Mouse (Mus musculus) CH12.LX (cell line): ENCODE data around the gene Ethe1. TPM values are rescaled to one million over a fixed set of nuclear protein-coding genes. Genes with fewer than 3 reads are reported as not detected.

ENCODE experiments used
- DNase-seq: peaks from one replicate; pipeline ENCODE4 v3.0.0-alpha.2; 2013; ENCODE audit errors: extremely low read depth
- H3K27ac ChIP-seq: 2 replicates; pipeline ENCODE4 v1.5.1; 2012; ENCODE audit warnings: low read depth, mild to moderate bottlenecking, control low read depth, moderate library complexity; ENCODE audit not compliant: insufficient read depth
- H3K27me3 ChIP-seq: replicated peaks from 2 replicates; pipeline ENCODE3; 2012; ENCODE audit warnings: inconsistent platforms
- H3K36me3 ChIP-seq, 2 experiments: replicated peaks in 1 of 2; 2 replicates each; pipeline versions ENCODE3 to v1.6.1; 2012; ENCODE audit warnings: inconsistent platforms in 1 of 2, low read length in 1 of 2, mild to moderate bottlenecking in 1 of 2, mixed read lengths in 1 of 2, moderate library complexity in 1 of 2; ENCODE audit not compliant: control insufficient read depth in 1 of 2, insufficient read depth in 1 of 2
- H3K4me1 ChIP-seq, 2 experiments: 2 replicates each; pipeline ENCODE4 v1.6.1; 2012; ENCODE audit warnings: inconsistent platforms in 1 of 2, moderate library complexity in 1 of 2; ENCODE audit not compliant: insufficient read depth in 2 of 2, control insufficient read depth in 1 of 2
- H3K4me2 ChIP-seq: 2 replicates; pipeline ENCODE4 v1.6.1; 2012; ENCODE audit warnings: low read depth, mild to moderate bottlenecking, control low read depth; ENCODE audit not compliant: poor library complexity, insufficient read depth, severe bottlenecking
- H3K4me3 ChIP-seq, 3 experiments: fragments of 150-350 bp in 1 of 3; sonication (generic) in 1 of 3; replicated peaks in 1 of 3; 2 replicates each; pipeline versions ENCODE3 to v1.5.1; 2011 to 2012; ENCODE audit warnings: low read depth in 2 of 3, low read length in 2 of 3, mild to moderate bottlenecking in 2 of 3, moderate library complexity in 2 of 3, control low read depth in 1 of 3, improper control_type of control experiment in 1 of 3, inconsistent platforms in 1 of 3, mixed read lengths in 1 of 3; ENCODE audit not compliant: poor library complexity in 1 of 3
- H3K79me2 ChIP-seq: replicated peaks from 2 replicates; pipeline ENCODE4 v1.6.1; 2012; ENCODE audit warnings: mild to moderate bottlenecking, moderate library complexity; ENCODE audit not compliant: control insufficient read depth, poor library complexity, insufficient read depth, severe bottlenecking; ENCODE audit errors: extremely low read depth
- H3K9ac ChIP-seq: 2 replicates; pipeline ENCODE4 v1.6.1; 2012; ENCODE audit warnings: low read depth, mild to moderate bottlenecking, control low read depth, moderate library complexity; ENCODE audit not compliant: insufficient read depth
- H3K9me3 ChIP-seq: replicated peaks from 2 replicates; pipeline ENCODE3; 2012; ENCODE audit warnings: low read length, inconsistent platforms, mixed read lengths
- CHD1 ChIP-seq: IDR thresholded peaks from 2 replicates; pipeline ENCODE4 v1.6.1; 2012; ENCODE audit warnings: low read depth, low read length, improper control_type of control experiment, inconsistent platforms
- CTCF ChIP-seq, 2 experiments: IDR thresholded peaks in 1 of 2; conservative IDR thresholded peaks in 1 of 2; 2 replicates each; pipeline ENCODE4 v1.5.1; 2011 to 2012; ENCODE audit warnings: low read depth in 2 of 2, low read length in 2 of 2, improper control_type of control experiment in 1 of 2, inconsistent platforms in 1 of 2, mild to moderate bottlenecking in 1 of 2, moderate library complexity in 1 of 2
- ELF1 ChIP-seq: IDR thresholded peaks from 2 replicates; pipeline ENCODE4 v1.6.1; 2014; ENCODE audit warnings: low read depth, mild to moderate bottlenecking, inconsistent platforms, low read length, improper control_type of control experiment
- EP300 ChIP-seq: IDR thresholded peaks from 2 replicates; pipeline ENCODE4 v1.6.1; 2011; ENCODE audit warnings: low read length, improper control_type of control experiment
- ETS1 ChIP-seq: conservative IDR thresholded peaks from 2 replicates; pipeline ENCODE4 v1.6.1; 2012; ENCODE audit warnings: low read depth, mild to moderate bottlenecking, inconsistent platforms, low read length, improper control_type of control experiment, moderate library complexity
- GABPA ChIP-seq: IDR thresholded peaks from 2 replicates; pipeline ENCODE4 v1.6.1; 2012; ENCODE audit warnings: low read depth, low read length, improper control_type of control experiment, inconsistent platforms; ENCODE audit not compliant: insufficient replicate concordance
- KAT2A ChIP-seq: IDR thresholded peaks from 2 replicates; pipeline ENCODE4 v1.6.1; 2012; ENCODE audit warnings: low read length, improper control_type of control experiment, inconsistent platforms; ENCODE audit not compliant: insufficient replicate concordance
- MAFK ChIP-seq: IDR thresholded peaks from 2 replicates; pipeline ENCODE4 v1.6.1; 2011; ENCODE audit warnings: low read length, improper control_type of control experiment; ENCODE audit not compliant: insufficient replicate concordance
- MAX ChIP-seq: IDR thresholded peaks from 2 replicates; pipeline ENCODE4 v1.6.1; 2011; ENCODE audit warnings: low read length, improper control_type of control experiment
- MAZ ChIP-seq: IDR thresholded peaks from 2 replicates; pipeline ENCODE4 v1.6.1; 2012; ENCODE audit warnings: low read depth, mild to moderate bottlenecking, inconsistent platforms, low read length, improper control_type of control experiment, moderate library complexity
- MEF2A ChIP-seq: IDR thresholded peaks from 2 replicates; pipeline ENCODE4 v1.6.1; 2014; ENCODE audit warnings: low read depth, mild to moderate bottlenecking, inconsistent platforms, low read length, improper control_type of control experiment, borderline replicate concordance
- MXI1 ChIP-seq: IDR thresholded peaks from 2 replicates; pipeline ENCODE4 v1.6.1; 2011; ENCODE audit warnings: mild to moderate bottlenecking, low read depth, low read length, improper control_type of control experiment
- NRF1 ChIP-seq: IDR thresholded peaks from 2 replicates; pipeline ENCODE4 v1.6.1; 2014; ENCODE audit warnings: low read depth, mild to moderate bottlenecking, inconsistent platforms, low read length, improper control_type of control experiment, moderate library complexity
- PAX5 ChIP-seq: IDR thresholded peaks from 2 replicates; pipeline ENCODE4 v1.6.1; 2012; ENCODE audit warnings: low read length, inconsistent platforms, mixed read lengths
- POLR2A ChIP-seq: IDR thresholded peaks from 2 replicates; pipeline ENCODE4 v1.6.1; 2011; ENCODE audit warnings: low read depth, mild to moderate bottlenecking, improper control_type of control experiment, low read length
- RCOR1 ChIP-seq: conservative IDR thresholded peaks from 2 replicates; pipeline ENCODE4 v1.6.1; 2012; ENCODE audit warnings: low read depth, mild to moderate bottlenecking, inconsistent platforms, low read length, improper control_type of control experiment
- SIN3A ChIP-seq: IDR thresholded peaks from 2 replicates; pipeline ENCODE4 v1.6.1; 2012; ENCODE audit warnings: low read length, improper control_type of control experiment, inconsistent platforms
- SMC3 ChIP-seq: IDR thresholded peaks from 2 replicates; pipeline ENCODE4 v1.6.1; 2011; ENCODE audit warnings: low read depth, low read length, improper control_type of control experiment
- TCF12 ChIP-seq: IDR thresholded peaks from 2 replicates; pipeline ENCODE4 v1.6.1; 2014; ENCODE audit warnings: low read depth, mild to moderate bottlenecking, inconsistent platforms, low read length, improper control_type of control experiment
- UBTF ChIP-seq: IDR thresholded peaks from 2 replicates; pipeline ENCODE4 v1.6.1; 2012; ENCODE audit warnings: low read depth, mild to moderate bottlenecking, inconsistent platforms, low read length, improper control_type of control experiment, moderate library complexity
- USF1 ChIP-seq: IDR thresholded peaks from 2 replicates; pipeline ENCODE4 v1.6.1; 2014; ENCODE audit warnings: low read depth, mild to moderate bottlenecking, inconsistent platforms, low read length, improper control_type of control experiment
- USF2 ChIP-seq: conservative IDR thresholded peaks from 2 replicates; pipeline ENCODE4 v1.6.1; 2011; ENCODE audit warnings: low read depth, low read length, improper control_type of control experiment
- ZC3H11A ChIP-seq: IDR thresholded peaks from 2 replicates; pipeline ENCODE4 v1.6.1; 2012; ENCODE audit warnings: low read depth, mild to moderate bottlenecking, inconsistent platforms, low read length, improper control_type of control experiment
- ZKSCAN1 ChIP-seq: IDR thresholded peaks from 2 replicates; pipeline ENCODE4 v1.6.1; 2012; ENCODE audit warnings: low read depth, inconsistent platforms, low read length, improper control_type of control experiment, borderline replicate concordance
- ZMIZ1 ChIP-seq: IDR thresholded peaks from 2 replicates; pipeline ENCODE4 v1.6.1; 2012; ENCODE audit warnings: low read depth, mild to moderate bottlenecking, inconsistent platforms, low read length, improper control_type of control experiment
- dilution Hi-C: fragments of 300-500 bp; cut with MboI; formaldehyde crosslinking; loops from 2 replicates; pipeline ENCODE4 v1.14.3; 2020; ENCODE audit warnings: low sequenced_read_pairs; ENCODE audit not compliant: extremely low pct_unique_long_range_greater_than_20kb, extremely low pct_ligation_motif_present
- in situ Hi-C: fragments of 300-500 bp; cut with MboI; formaldehyde crosslinking; loops from 3 replicates; pipeline ENCODE4 v1.14.3; 2019; ENCODE audit warnings: low sequenced_read_pairs, low pct_ligation_motif_present, low pct_unique_long_range_greater_than_20kb, mixed read lengths
- polyA plus RNA-seq: library from polyadenylated mRNA; unstranded; fragments of >175 nt; gene quantifications from 2 replicates; pipeline ENCODE4 v1.2.1, GENCODE M21; 2012; ENCODE audit warnings: low read depth; ENCODE audit not compliant: insufficient read length
- total RNA-seq, 2 experiments: library from RNA; depleted of rRNA; stranded (reverse); fragments of 300-350 nt in 1 of 2; fragments of >200 nt in 1 of 2; gene quantifications; 2 replicates each; pipeline ENCODE4 v1.2.3; 2012 to 2014

The Ethe1 gene
- total and polyA plus RNA-seq, 3 experiments = 22.8 to 32.0 (median 24.1) TPM

GRCm38 (mm10) chr7:24610144-24610878 is 23.0 kb downstream of the Ethe1 start, which contains the start of gene Phldb3 (continued):
- TF ChIP-seq GABPA (no peak), ZMIZ1 (no peak), UBTF (0 out of 2 replicates have a peak, but pooled peaks have one; percentile 49), CTCF (conservative IDR thresholded peaks at IDR 0.05 in 1 of 2, IDR thresholded peaks at IDR 0.05 in 1 of 2; ENCODE audit: low read depth in 2 of 2, low read length in 2 of 2) (no peak), PAX5 (no peak), SIN3A (peak; percentile 54; the same call in 1 of the 2 replicates), USF2 (no peak), NRF1 (no peak)

- Histone ChIP-seq H3K4me1 (peaks cover 7 to 32% of the 10 kb centered on the region in 2 experiments), H3K4me2 (peak overlapping the region; percentile 98), H3K4me3 (peak overlapping the region; percentile 67 to 72 (median 71)), H3K9me3 (no peaks in the 10 kb centered on the region), H3K27me3 (no peaks in the 10 kb centered on the region), H3K27ac (no peak overlapping the region), H3K79me2 (no peaks in the 10 kb centered on the region), H3K9ac (peak overlapping the region; percentile 81), H3K36me3 (peaks cover 0 to 31% of the 10 kb centered on the region in 2 experiments)
- dilution Hi-C loops (no loop called here), in situ Hi-C loops (no loop called here)
- peak; percentile 86 for DNase-seq
- peak; percentile 48; the same call in 1 of the 2 replicates for TF ChIP-seq MAZ
- TF ChIP-seq USF2 = no peak
- no peak for TF ChIP-seq EP300
- TF ChIP-seq SIN3A = 0 out of 2 replicates have a peak, but pooled peaks have one; percentile 1
- no peak for TF ChIP-seq MAFK
- TF ChIP-seq RCOR1 = no peak
- no peak for TF ChIP-seq ELF1
- no peak for TF ChIP-seq ZMIZ1
- no peak for TF ChIP-seq ZC3H11A
- no peak for TF ChIP-seq CHD1
- peak; percentile 8; the same call in 1 of the 2 replicates for TF ChIP-seq TCF12
- peak; percentile 68 for TF ChIP-seq POLR2A
- no peak for TF ChIP-seq KAT2A
- TF ChIP-seq MAX = no peak
- TF ChIP-seq ZKSCAN1 = no peak
- TF ChIP-seq ETS1 = no peak
- no peak for TF ChIP-seq USF1
- TF ChIP-seq MXI1 = peak; percentile 18; the same call in 1 of the 2 replicates
- no peak for TF ChIP-seq MEF2A
- no peak for TF ChIP-seq SMC3
Measured at GRCm38 (mm10) chr7:24610879-24611494, 23.6 kb downstream of the Ethe1 start.
